Mouse (Mus musculus): Measurements from ENCODE around the gene Zfp612.

The Zfp612 gene

DNA sequence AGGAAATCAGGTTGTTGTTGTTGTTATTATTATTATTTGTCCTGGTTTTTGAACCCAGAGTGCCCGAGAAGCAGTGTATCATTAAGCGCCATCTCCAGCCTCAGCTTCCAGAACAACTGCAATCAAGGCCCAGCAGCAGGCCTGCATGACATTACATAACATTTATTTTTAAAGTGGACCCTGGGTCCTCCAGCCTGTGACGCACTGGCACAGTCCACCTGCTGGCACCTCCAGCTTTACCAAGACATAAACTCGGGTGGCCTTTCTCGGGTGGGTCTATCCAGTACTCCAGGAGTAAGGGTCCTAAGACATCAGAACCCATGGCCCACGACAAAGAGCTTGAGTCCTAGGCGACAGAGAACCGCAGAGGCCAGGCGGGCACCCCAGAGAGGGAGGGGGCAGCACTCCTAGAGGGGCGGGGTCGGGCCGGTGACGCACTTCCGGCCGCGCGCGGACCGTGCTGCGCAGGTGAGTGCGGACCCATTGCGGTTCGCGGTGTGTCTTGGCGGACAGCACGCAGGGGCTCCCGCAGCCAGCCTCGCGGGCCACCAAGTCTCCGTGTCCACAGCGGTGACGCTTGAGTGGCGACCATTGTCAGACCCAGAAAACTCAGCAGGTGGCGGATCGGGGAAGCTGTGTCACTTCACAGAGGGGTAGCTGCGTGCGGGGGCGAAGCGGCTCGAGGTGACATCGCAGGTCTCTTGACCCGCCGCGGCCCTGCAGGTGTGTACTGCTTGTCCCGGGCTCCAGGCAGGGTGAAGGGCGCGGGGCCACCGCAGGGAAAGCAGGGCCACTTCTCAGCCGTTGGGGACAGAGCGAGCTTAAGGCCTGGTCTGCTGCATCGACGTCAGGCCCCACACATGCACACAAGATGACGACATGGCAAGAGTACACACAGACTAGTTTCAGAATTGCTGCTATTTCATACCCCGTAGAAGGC, at the start of gene Zfp612:
Gene Zfp612 (plus strand): TSS at position 465 of the 940 bp plus-strand sequence.
- DNase-seq (ENCODE audit: extremely low spot score), result peak; percentile 75

DNA sequence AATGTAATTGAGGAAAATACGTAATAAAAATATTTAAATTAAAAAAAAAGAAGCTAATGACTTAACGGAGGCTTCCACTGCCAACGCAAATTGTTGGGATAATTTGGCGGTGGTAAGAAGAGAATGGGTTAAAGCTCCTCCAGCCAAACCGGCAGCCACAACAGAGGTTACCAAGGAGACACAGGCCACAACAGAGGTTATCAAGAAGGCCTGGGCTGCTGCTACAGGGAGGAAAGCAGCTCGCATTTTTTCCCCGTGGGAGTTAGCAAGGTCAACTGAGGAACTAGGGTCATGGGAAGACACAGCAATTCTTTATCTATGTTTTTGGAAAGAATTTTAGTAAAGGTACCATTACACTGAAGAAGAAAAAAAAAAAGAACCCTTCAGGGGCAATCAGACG, 45.8 kb upstream of the Zfp612 start:
- peak; percentile 17 for DNase-seq (ENCODE audit: extremely low spot score)

DNA sequence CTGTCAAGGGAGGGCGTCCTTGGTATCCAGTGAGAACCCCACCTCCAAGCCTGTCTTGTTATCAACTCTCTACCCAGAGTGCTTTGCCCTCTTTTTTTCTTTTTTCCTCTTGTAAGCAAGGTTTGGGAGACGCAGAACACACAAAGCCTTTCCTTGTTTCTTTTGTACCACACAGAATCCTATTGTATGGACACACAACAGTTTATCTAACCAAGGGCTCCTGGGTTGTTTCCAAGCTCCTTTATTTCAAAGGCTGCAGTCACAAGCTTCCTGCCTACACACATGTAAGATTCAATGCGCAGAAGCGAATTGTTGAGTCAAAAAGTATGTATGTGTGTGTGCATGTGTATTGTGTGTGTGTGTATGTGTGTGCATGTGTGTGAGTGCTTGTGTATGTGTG, 45.2 kb upstream of the Zfp612 start:
- DNase-seq (ENCODE audit: extremely low spot score), result no peak

DNA sequence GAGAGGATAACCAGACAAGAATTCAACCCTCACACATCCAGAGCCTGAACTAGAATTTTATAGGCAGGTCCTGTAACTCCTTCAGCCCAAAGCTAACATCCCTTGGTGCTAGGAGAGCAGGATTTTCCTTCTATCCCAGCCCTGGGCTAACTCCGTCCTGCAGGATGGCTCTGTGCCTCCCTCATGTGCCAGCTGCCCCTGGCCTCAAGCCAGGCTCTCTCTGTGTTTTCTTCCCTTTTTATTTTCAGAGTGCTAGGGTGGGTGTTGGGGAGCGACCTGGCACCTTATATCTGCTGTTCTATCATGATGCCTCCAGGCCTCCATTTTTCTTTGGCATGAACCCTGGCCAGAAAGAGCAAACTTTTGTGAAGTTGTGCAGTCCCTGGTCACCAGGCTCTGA, 43.4 kb upstream of the Zfp612 start:
- DNase-seq (ENCODE audit: extremely low spot score), result no peak

DNA sequence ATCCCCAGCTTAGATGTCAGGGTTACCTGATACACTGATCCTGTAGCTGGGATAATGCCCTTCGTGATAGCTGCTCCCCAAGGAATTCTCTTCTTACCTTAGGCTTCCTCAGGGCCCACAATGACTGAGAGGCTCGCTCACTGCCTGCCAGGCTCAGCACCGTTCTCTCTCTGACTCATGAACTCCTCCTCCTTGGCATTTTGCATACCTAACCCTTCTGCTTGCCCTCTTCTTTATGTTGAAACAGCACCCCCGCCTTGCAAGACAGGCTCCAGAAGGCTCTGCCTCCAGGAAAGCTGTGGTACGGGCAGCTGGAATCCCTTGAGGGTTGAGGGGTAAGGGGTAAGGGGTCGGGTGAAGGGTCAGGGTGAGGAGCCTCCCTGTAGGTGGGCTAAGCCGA, 40.3 kb upstream of the Zfp612 start:
- DNase-seq (ENCODE audit: extremely low spot score), result no peak

DNA sequence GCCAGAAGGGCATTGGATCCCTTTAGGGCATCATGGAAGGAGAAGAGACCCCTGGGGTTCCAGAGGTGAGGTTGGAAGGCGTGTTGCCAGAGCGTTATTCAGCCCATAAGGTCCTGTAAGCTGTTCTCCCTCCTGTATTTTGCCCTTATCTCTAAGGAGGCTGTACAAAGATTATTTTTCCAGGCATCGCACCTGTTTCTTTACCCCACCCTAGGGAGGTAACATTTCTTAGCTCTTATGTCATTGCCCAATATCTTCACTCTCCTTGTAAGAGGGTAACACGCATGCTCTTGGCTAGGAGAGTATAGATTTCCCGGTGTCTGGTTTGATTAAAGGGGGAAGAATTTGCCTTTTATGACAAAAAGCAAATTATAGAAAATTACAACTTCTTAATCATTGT, 39.9 kb upstream of the Zfp612 start, which contains the start of gene Chst4:
Gene Chst4 (minus strand): TSS at position 82 of the 400 bp plus-strand sequence.
- no peak for DNase-seq (ENCODE audit: extremely low spot score)

DNA sequence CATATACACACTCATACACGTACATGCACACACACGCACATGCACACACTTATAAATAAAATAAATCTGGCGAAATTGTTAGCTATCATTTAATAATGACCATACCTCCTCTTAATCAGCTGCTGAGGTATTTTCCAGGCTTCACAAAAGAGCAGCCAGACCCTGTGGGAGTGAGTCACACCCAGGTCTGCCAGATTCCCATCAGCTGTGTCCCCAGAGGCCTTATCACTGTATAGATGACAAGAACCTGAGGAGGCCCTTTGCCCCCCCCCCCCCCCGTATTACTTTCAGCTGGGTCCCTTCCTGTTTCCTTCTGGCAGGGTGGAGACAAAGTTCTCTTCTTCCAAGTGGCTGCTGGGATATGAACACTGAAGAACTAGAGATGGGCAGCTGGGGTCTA, 39.0 kb upstream of the Zfp612 start:
- no peak for DNase-seq (ENCODE audit: extremely low spot score)

DNA sequence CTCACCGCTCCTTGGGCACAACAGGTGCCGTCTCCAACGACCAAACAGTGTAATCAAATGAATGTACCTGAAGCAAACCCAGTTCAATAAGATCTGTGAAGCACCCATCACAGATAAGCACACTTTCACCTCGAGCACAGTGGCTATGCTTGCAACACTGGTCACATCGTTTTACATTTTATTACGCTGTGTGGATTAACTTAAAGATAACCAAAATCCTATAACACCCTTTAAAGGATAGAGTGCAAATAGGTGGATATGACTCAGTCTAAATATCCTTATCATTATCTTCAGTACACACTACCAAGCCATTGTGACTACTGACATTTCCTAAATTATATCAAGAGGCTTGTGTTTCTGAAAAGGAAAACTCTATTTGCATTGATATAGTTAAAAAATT, 28.3 kb upstream of the Zfp612 start:
- no peak for DNase-seq (ENCODE audit: extremely low spot score)

DNA sequence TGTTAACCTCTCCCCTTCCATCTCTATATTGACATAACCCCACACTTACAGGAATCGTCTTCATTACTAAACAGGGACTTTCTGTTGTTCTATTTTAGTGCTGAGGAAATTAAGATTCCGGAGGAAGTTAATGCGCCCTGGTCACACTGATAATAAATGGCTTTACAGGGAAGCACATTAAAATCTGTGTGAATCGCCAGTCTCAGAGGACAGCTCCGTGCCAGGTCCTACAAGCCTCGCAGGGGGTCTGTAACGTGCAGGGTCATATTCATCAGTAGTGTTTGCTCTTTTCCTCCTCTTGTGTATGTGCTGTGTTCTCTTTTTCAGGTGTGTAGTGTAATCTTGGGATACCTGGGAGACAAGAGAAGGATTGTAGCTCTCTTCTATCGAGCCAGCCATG, 21.3 kb upstream of the Zfp612 start:
- DNase-seq (ENCODE audit: extremely low spot score), result no peak

DNA sequence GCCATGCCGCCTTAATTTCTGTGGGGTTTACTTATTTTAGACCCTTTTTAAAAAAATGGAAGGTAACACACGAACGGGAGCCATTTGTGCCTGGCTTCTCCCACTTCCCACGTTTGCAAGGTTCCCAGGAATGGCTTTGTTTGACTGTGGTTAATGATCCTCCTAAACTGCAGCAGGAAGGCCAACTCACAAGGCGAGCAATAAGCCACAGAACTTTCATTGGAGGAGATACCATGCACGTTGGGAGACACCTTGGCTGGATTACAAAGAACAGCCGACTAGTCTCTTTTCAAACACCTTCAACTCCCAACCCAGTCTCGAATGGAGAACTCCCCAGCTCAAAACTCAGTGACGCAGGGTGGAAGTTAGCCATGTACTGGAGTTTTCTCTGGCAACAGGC, 15.4 kb upstream of the Zfp612 start:
- no peak for DNase-seq (ENCODE audit: extremely low spot score)

DNA sequence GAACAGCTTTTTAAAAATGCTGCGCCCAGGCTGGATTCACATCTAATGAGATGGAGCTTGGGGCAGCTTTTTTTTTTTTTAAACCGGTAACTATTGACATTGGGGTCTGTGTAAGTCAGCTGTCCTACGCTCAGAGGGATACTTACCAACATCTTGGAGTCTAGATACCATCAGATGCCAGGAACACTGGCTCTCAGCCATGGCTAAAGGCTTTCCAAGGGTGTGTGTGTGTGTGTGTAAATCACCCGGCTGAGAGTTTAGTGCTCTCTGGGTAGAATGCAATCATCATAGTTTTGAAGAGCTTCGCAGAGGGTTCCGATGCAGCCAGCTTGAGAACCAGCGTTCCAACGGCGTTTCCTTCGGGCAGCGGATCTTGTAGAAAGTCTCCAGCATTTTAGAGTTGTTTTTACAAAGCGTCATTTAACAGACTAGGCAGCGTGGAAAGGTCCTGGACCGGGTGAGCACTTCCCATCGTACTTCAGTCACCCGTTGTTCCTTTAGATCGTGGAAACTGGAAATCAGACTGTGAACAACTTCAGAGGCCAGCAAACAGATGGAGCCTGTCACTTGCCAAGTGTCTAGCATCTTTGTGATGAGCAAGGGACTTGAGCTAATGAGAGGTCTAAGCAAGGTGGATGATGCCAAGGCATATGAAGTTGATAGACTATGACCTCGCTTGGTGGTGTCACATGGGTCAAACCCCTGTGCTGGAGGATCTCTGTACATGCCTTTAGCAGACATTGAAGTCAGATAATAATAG, 14.8 kb upstream of the Zfp612 start:
- no peak for DNase-seq (ENCODE audit: extremely low spot score)

DNA sequence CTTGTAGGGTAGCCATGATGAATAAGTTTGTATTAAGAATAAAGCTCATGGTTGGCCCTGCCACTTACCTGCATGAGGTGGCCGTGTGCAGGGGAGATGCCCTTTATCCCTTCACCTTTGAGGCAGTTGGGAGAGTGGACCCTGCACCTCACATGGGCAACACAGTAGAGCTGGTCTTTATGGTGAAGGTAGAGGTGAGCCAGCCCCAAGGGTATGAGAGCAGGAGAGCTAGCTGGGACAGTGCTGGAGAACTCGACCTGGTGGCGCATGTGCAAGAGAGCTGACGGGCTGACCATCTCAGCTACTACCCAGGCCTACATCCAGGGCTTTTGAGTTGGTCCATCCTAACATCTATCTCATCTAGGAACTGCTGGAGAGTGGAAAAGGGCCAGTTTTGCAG, 13.9 kb upstream of the Zfp612 start:
- DNase-seq (ENCODE audit: extremely low spot score), result no peak

DNA sequence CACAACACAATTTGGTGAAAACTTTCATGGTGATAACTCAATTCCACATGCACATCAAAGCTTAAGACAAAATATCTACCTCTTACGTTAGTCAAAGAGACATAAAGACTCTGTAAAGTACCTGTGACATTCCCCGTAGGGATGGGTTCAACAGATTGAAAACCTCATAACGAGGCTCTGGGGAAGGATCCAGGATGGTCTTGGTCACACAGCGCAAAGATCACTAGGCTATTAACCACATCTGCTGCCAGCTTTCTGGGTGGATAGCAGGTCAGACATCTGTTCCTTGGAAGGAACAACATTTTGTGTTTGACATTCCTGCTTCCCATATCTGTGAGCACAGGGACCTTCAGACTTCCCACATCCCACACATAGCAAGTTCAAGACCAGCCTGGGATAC, 9.8 kb upstream of the Zfp612 start:
- DNase-seq (ENCODE audit: extremely low spot score), result no peak

DNA sequence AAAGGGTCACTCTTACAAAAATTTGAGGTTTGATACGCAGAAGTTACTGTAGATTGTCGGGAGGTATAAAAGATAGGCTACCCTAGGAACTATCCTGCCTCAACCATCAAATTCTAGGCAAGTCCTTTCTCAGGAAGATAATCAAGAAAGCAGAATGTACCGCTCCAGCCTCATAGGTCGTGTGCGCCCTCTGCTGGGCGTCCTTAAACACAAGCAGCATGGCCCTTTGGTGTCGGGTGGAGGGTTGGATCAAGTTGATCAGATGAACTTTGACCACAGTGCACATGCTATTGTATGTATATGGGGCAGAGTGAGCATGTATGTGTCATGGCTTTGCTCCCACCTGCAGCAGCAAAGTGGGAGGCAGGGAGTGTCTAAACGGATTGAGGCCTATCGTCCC, 7.9 kb upstream of the Zfp612 start:
- DNase-seq (ENCODE audit: extremely low spot score), result peak; percentile 46

DNA sequence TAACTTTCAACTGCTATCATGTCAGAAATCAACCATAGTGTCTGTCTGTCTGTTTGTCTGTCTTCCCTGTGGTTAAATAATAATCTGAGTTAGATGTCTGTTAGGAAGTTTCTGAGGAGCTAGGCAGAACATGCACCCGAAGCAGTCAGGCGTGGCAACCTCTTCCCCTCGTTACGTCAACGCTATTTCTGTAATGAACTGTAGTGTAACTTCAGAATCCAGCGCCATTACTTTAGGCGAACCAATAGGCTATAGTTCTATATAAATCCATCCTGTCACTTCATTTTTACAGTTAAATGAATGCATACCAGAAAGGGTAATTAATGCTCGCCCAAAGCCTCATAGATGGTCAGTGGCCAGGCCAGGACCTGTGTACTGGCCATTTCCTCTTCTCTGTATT, 5.0 kb upstream of the Zfp612 start:
- DNase-seq (ENCODE audit: extremely low spot score), result no peak

DNA sequence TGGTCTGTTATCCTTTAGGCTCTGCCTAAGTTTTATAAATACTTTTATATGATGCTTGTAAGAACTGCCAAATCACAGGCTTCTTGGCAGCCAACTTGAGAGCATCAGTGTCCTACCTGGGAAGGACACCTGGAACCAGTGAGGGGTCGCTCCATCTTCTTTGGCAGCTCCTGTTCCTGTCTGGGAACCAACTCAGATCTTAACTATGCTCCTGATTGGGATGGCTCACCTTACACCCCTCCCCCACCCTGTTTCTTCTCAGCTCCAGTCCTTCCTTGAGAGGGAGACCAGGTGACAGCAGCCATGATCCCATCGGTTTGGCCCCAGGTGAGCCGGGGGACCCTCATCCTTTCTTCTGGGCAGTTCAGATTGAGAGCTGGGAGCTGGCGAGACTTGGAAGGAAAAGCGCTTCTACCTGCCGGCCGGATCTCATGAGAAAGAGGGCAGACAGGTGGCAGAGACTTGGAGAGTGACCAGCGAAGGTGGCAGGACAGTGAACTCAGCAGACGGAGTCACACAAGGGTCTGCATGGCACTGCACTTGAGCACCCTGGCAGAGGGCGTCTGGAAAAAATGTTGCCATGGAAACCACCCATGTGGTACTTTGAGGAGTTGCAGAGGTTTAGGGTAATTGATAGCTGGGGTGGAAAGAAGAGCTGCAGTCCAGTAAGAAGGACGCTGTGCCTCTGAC, 3.0 kb downstream of the Zfp612 start:
- no peak for DNase-seq (ENCODE audit: extremely low spot score)

DNA sequence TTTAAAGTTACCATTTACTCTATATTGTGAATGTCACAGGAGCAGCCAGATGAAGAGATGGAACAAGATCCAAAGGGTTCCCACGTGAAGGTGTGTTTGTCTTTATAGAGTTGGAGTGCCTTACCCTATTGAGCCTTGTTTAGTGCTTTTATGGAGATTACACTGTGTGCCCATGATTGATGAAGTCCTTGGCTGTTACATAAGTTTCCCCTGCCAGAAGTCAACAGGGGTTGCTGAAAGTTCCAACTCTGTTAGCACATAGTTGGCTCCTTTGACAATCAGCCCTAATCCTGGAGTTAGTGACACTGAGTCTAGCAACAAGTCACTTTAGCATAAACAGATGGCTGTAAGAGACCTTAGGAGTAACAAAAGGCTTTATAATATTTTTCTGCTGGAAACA, 12.3 kb downstream of the Zfp612 start:
- DNase-seq (ENCODE audit: extremely low spot score), result no peak

DNA sequence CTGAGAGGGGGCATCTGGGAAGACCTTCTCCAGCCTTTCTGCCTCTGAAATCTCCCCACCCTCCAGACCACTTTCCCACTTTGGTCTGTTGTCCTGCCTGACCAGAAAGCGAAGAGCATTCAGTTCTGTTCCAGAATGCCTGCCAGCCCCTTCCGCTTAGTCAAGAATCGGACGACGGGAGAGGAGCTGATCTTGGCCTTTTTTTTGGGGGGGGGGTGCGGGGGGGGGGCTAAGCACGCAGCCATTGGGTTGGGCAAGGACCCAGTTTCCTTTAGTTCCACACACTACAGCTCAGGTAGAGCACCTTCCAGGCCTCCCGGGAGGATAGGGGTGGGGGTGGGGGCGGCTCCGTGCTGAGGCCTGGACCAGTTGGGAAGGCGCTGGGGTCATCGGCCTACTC, 21.4 kb downstream of the Zfp612 start, which contains the start of gene Gm21964:
Gene Gm21964 (plus strand): TSS at position 301 of the 400 bp plus-strand sequence.
- no peak for DNase-seq (ENCODE audit: extremely low spot score)

DNA sequence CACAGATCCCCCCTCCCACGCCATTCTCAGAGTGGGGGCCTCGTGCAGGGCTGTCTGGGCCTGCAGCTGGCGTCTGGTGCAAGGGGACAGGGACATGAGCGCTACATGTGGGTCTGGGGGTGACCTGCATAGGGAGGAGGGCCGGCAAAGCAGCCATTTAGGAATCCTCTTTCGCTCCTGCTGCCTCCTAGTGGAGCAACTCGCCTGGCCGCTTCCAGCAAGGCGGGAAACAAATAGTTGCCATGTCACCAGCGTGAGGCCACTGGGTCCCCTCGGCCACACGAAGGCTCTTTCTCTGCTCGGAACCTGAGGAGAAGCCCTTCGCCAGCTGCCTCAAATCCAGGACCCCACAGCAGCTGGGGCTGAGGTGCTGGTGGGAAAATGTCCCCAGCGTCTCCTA, 22.1 kb downstream of the Zfp612 start:
- no peak for DNase-seq (ENCODE audit: extremely low spot score)

DNA sequence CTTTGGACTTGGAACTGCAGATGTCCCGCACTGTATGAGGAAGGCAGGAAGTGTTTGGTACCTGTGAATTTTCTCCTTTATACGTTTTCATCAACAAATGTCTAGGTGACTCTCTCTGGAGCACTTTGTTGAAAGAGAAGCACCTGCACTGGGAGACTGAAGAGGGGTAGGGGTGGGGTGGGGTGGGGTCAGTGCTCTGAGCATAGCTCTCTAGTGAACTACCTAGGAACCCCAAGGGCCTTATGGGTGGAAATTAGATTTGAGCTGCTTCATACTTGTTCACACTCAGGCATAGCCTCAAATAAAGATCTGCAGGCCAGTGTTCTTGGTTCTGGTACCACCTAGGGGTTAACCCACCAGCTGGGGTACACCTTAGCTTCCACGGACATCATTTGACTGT, 23.1 kb downstream of the Zfp612 start, which contains the start of gene Gm17720:
Gene Gm17720 (minus strand): TSS at position 101 of the 400 bp plus-strand sequence.
- no peak for DNase-seq (ENCODE audit: extremely low spot score)

DNA sequence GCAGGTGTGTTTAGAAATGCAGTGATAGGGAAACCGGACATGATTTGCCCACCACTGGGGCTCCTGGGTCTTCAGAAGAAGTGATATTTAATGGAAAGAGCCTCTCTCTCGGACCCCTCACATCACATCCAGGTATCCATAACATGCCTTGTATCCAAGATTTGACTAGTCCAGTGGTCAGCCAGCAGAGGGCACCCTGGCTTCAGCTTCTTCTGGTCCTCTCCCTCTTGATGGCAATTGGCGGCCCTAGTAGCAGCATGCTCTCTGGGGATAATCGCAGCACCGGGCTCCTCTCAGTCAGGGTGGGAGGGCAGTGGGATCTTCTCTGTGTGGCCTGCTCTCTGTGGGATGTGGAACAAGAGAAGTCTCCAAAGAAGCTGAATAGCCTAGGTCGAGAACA, 40.2 kb downstream of the Zfp612 start:
- peak; percentile 7 for DNase-seq (ENCODE audit: extremely low spot score)

DNA sequence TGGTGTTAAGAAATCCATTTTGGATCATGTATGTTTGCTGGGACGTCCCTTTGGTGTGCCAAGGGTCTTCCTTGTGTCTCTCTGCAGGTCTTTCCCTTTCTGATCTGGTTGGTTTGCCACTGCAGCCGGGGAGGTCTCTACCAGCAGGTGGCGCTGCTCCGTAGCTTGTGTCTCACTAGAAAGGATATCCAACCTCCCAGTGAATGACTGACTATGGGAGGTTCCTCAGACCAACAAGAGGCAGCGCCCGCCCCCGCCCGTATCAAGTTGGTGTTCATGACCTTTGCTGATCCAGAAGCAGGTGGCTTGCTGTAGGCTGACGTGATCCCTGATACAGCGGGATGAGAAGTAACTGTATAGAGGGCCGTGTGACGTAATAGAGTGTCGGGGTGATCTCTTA, 51.0 kb downstream of the Zfp612 start:
- DNase-seq (ENCODE audit: extremely low spot score), result peak; percentile 79

Measured in embryo, embryonic 9.5 days (tissue).